Mouse (Mus musculus) megakaryocyte, embryonic 14.5 days (primary cell): Measurements from ENCODE around the gene Cenpp. TPM values are rescaled to one million over a fixed set of nuclear protein-coding genes. Genes with fewer than 3 reads are reported as not detected.

Source experiments
- H3K27me3 ChIP-seq: replicated peaks from 2 replicates; pipeline ENCODE3; 2012; ENCODE audit warnings: inconsistent platforms
- H3K36me3 ChIP-seq: replicated peaks from 2 replicates; pipeline ENCODE3; 2012; ENCODE audit warnings: low read length, inconsistent platforms, mixed read lengths
- H3K4me1 ChIP-seq: 2 replicates; pipeline ENCODE4 v1.6.1; 2012; ENCODE audit warnings: inconsistent platforms
- H3K4me3 ChIP-seq: replicated peaks from 2 replicates; pipeline ENCODE3; 2012; ENCODE audit warnings: moderate library complexity, mild to moderate bottlenecking, inconsistent platforms
- H3K9me3 ChIP-seq: 2 replicates; pipeline ENCODE4 v1.6.1; 2012; ENCODE audit warnings: inconsistent platforms
- FLI1 ChIP-seq: IDR thresholded peaks from 2 replicates; pipeline ENCODE4 v1.6.1; 2012; ENCODE audit warnings: low read length, inconsistent platforms, mixed read lengths
- GATA1 ChIP-seq: IDR thresholded peaks from 3 replicates; pipeline ENCODE4 v1.6.1; 2012; ENCODE audit warnings: mixed read lengths, low read length, inconsistent platforms, borderline replicate concordance
- polyA plus RNA-seq: library from polyadenylated mRNA; stranded (reverse); fragments of >175 nt; gene quantifications from 2 replicates; pipeline ENCODE4 v1.2.3, GENCODE M21; 2012; ENCODE audit warnings: low replicate concordance; ENCODE audit not compliant: insufficient read depth

The Cenpp gene
- polyA plus RNA-seq, 1 experiment = 1.8 TPM

DNA sequence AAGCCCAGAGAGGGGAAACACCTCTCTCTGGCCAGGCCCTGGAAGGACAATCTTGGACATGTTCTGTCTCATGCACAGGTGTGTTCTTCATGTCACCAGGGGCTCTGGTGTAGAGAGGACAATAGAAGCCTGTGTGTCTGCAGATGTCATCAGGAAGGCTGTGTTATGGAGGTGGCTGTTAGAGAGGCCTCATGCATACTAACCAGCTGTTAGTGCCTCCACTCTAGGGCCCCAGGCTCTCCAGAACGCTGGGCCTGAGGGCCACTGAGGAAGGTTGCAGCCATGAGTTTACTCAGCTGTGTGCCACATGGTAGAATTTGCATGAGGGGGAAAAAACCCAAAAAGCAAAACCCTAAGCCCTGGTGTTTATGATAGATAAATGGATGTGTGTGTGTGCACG, 185.0 kb downstream of the Cenpp start:
- peaks cover 54% of the 10 kb centered on the region for H3K4me1 ChIP-seq
- no peak overlapping the region for H3K4me3 ChIP-seq
- no peak for TF ChIP-seq FLI1
- TF ChIP-seq GATA1 = no peak
- H3K9me3 ChIP-seq = no peaks in the 10 kb centered on the region
- no peaks in the 10 kb centered on the region for H3K27me3 ChIP-seq
- peaks cover 72% of the 10 kb centered on the region for H3K36me3 ChIP-seq

DNA sequence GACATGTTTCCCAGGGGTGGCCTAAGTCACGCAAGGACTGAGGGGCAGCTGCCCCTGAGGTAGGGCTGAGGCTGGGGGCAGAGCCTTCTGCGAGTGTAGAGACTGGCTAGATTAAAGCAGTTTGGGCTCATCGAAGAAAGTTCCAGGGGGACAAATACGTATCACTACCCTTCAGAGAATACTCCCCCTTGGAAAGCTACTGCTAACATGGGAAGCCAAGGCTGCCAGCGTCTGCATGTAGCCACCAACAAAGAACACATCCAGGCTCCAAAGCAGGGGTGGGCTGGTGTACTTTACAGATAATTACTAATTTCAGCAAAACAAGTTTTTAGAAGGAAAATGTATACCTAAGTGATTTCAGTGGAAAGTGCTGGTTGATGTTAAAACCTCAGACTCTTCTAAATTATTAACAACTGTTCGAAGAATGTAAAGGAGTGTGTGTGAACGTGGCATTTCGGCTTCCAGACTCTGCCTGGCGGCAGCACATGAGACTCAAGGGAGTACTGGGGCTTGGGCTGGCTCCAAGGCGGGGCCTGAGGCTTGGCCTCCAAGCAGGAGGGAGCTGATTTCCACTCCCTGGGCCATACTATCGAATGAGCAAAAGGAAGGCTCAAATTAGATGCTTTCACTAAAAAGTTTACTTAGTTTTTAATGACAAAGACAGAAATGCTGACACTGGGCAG, 186.1 kb downstream of the Cenpp start:
- peaks cover 51% of the 10 kb centered on the region for H3K4me1 ChIP-seq
- no peaks in the 10 kb centered on the region for H3K9me3 ChIP-seq
- no peak for TF ChIP-seq GATA1
- TF ChIP-seq FLI1 = no peak
- peaks cover 76% of the 10 kb centered on the region for H3K36me3 ChIP-seq
- H3K27me3 ChIP-seq = no peaks in the 10 kb centered on the region
- no peak overlapping the region for H3K4me3 ChIP-seq

DNA sequence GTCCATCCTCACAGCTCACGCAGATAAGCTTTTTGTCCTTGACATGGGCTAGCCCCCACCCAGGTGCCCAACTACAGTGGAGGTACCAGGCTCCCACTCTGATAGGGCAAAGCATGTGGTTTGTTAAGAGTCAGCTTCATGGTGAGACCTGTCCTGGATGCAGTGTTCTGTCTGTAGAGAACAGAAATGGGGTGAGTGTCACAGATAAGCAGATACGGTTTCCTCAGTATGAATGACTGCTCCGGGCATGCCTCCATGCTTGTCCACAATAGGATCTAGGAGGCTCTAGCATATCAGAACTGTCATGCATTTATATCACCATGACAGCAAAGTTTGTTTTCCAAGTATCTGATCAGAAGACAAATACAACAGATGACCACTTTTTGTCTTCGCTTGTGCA, 186.7 kb downstream of the Cenpp start:
- no peak for TF ChIP-seq GATA1
- H3K4me1 ChIP-seq = peaks cover 48% of the 10 kb centered on the region

DNA sequence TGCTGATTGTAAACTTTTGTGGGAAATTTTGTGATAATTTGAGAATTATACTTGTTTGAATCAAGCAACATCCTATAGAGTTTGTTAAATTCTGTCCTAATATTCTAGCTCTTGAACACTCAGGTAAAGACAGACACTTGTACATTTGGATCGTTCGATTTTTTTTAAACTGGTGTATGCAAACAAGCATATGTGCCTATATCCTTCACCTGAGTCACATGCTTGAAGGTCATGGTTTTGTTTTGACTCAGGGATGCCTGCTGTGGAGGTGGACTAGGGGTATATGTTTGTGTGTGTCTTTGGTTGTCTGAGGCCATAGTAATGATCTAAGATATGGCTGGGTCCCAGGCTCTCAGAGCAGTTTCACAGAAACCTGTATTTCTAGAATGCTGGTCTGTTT, 189.7 kb downstream of the Cenpp start:
- Histone ChIP-seq H3K9me3 (no peaks in the 10 kb centered on the region), H3K4me3 (no peak overlapping the region), H3K27me3 (no peaks in the 10 kb centered on the region), H3K36me3 (peaks cover 86% of the 10 kb centered on the region), H3K4me1 (peaks cover 55% of the 10 kb centered on the region)
- TF ChIP-seq GATA1 (no peak), FLI1 (no peak)

More for the DNA sequence above, 186.7 kb downstream of the Cenpp start:
- H3K27me3 ChIP-seq = no peaks in the 10 kb centered on the region
- H3K36me3 ChIP-seq = peaks cover 76% of the 10 kb centered on the region
- no peaks in the 10 kb centered on the region for H3K9me3 ChIP-seq
- H3K4me3 ChIP-seq = no peak overlapping the region

DNA sequence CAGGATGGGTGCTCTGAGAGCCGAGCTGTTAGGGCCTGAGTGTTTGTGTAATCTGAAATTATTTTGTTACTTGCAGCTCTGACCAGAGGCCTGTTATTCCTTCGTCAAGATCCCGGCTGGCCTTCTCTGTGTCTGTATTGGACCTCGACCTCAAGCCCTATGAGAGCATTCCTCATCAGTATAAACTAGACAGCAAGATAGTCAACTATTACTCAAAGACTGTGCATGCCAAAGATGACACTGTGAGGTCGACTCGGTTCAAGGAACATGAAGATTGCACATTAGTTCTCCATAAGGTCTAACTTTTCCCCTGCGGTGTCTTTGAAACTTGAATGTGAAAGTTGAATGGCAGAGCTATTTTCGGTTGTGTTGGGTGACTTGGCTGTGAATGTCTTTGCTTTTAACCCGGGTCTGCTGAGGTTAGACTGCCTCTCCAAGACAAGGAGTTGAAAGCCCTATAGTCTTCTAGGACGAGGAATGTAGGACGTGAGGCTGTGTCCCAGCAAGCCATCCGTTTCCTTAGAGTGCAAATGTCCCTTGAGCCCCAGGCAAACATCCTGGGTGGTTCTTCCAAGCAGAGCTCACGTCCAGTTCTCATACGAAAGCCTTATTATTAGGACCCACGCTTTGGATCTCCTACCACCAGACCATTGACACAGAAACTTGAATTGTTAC, 191.0 kb downstream of the Cenpp start:
- Histone ChIP-seq H3K36me3 (peaks cover 93% of the 10 kb centered on the region), H3K27me3 (no peaks in the 10 kb centered on the region)
- TF ChIP-seq FLI1 (no peak), GATA1 (no peak)

DNA sequence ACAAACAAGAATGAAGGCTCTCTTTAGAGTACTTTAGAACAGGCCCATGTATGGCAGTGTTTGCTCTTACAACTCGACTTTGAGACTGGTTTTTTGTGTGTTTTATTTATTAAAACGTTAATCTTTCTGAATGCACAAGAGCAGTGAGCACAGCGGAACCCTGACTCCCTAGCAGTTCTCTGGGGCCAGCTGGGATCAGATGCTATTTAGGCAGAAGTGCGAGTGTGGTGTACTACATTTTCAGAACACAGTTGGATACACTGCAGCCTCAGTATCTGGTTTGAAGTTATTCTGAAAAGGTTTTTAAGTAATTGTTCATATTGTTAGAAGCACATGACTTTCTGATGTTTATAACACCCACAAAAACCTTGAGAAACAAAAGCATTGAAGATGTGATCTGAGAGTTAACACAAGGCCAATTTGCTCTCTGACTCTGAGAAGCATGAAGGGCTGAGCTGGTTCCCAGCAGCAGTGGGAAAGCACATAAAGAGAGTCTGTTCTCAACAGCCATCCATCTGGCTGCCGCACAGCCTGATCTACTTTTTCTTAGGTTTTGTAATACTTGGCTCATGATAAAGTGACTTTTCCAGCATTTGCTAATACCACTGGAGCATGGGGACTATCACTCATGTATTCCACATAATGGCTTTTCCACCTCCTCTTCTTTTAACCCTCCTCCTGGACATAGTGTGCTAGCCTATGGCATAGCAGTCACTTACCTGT, 191.7 kb downstream of the Cenpp start:
- Histone ChIP-seq H3K4me3 (no peak overlapping the region), H3K9me3 (no peaks in the 10 kb centered on the region), H3K27me3 (no peaks in the 10 kb centered on the region), H3K4me1 (peaks cover 34% of the 10 kb centered on the region), H3K36me3 (peaks cover 94% of the 10 kb centered on the region)
- no peak for TF ChIP-seq FLI1
- TF ChIP-seq GATA1 = no peak

More for the DNA sequence above, 191.0 kb downstream of the Cenpp start:
- Histone ChIP-seq H3K9me3 (no peaks in the 10 kb centered on the region), H3K4me1 (peaks cover 41% of the 10 kb centered on the region), H3K4me3 (no peak overlapping the region)

DNA sequence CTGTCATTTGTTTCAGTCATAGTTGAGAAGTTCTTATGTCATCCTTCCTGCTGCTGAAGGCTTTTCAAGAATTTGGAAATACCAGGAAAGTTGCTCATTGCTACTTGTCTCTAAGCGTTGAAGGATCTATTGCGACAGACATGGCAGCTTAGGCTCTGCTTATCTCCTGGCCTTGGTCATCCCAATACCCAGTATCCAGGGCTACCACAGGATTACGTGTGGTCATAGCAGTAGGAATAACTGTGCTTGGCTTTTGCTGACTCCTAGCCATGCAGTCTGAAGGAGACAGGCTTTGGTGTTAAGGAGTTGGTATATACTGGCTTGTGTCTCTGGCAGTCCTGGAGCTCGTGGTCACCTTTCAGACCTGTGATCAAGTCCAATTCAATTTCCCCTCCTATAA, 192.3 kb downstream of the Cenpp start:
- Histone ChIP-seq H3K36me3 (peaks cover 94% of the 10 kb centered on the region), H3K4me1 (peaks cover 28% of the 10 kb centered on the region), H3K4me3 (no peak overlapping the region), H3K9me3 (no peaks in the 10 kb centered on the region), H3K27me3 (no peaks in the 10 kb centered on the region)
- TF ChIP-seq GATA1 (peak; percentile 29; the same call in 1 of the 3 replicates), FLI1 (no peak)

DNA sequence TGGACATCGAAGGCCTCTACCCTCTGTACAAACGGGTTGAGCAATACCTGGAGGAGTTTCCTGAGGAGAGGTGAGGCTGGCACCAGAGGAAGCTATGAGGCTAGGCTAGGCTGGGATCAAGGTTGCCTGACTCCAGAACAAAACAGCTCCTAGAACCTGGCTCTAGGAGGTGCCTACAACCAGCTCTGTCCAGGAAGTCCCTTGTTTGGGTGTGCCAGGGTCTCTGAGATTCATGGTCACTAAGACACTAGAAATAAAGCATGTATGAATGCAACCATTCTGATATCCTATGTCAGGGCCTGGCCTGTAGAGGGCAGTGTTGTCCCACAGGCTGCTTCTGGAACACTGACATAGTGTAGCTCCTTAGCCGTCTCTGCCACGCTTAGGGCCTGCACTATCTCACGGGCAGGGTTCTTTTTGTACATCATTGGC, 203.3 kb downstream of the Cenpp start:
- Histone ChIP-seq H3K9me3 (no peaks in the 10 kb centered on the region), H3K27me3 (no peaks in the 10 kb centered on the region), H3K4me1 (peaks cover 30% of the 10 kb centered on the region), H3K4me3 (no peak overlapping the region), H3K36me3 (peaks cover 84% of the 10 kb centered on the region)
- TF ChIP-seq FLI1 (no peak), GATA1 (no peak)

DNA sequence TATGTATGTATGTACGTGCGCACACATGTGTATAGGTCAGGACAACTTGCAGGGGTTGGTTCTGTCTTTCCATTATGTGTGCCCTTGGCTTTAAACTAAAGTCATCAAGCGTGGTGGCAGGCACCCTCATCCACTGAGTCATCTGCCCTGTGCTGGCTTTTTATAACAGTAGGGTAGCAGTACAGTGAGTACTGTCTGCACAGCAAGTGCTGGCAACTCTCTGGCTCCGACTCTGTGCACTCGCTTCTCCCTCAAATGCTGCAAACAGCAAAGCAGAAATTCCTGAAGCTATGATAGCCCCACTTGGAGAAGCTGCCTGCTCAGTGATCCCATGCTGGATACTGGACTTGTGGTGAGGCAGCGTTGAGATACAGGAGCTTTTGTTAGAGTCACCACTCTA, 208.1 kb downstream of the Cenpp start:
- TF ChIP-seq GATA1 (no peak), FLI1 (no peak)
- H3K4me3 ChIP-seq = no peak overlapping the region
- peaks cover 39% of the 10 kb centered on the region for H3K4me1 ChIP-seq
- H3K9me3 ChIP-seq = no peaks in the 10 kb centered on the region
- H3K27me3 ChIP-seq = no peaks in the 10 kb centered on the region
- H3K36me3 ChIP-seq = peaks cover 87% of the 10 kb centered on the region

DNA sequence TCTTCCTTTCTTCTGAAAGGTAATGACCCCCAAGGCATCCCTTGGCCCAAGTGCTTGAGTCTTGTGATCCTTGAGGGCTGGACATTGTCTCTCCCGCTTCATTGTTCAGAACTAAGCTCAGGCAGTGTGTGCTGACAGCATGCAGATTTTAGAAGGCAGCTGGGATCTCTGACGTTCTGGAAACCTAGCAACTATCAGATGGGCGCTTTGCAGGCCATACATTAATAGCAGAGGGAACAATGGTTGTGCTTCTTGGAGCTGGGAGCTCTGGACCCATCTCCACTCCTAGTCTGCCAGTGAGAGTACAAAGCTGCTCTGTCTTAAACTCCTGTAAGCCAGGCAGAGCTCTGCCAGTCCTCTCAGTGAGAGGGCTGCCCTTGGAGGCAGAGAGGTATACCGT, 216.4 kb downstream of the Cenpp start:
- Histone ChIP-seq H3K27me3 (no peaks in the 10 kb centered on the region), H3K4me3 (no peak overlapping the region), H3K9me3 (no peaks in the 10 kb centered on the region), H3K4me1 (peaks cover 38% of the 10 kb centered on the region), H3K36me3 (peaks cover 97% of the 10 kb centered on the region)
- TF ChIP-seq FLI1 (no peak), GATA1 (no peak)
